8 mouse cellular contexts compared by ENCODE assay signal in genomic region chr1:180904815-180905080, GRCm38 (mm10). TPM values are rescaled to one million over a fixed set of nuclear protein-coding genes. Genes with fewer than 3 reads are reported as not detected.
DNase-seq lines count a peak whose midpoint lies in the region; ATAC-seq lines count a peak whose summit lies in the region.

No protein-coding gene starts in this region.

- 3% methylated on average over 5 of the region's 5 CpGs for WGBS in liver, embryonic 15.5 days (ENCODE audit: insufficient replicate concordance)

- peak overlapping the region; percentile 76 for H3K4me2 ChIP-seq in liver, embryonic 15.5 days

- H3K9me3 ChIP-seq in liver, embryonic 15.5 days (replicated peaks): no peaks in the 10 kb centered on the region

- H3K4me3 ChIP-seq in liver, embryonic 15.5 days (replicated peaks): peak overlapping the region; percentile 97

- H3K36me3 ChIP-seq in liver, embryonic 15.5 days (replicated peaks): peaks cover 46% of the 10 kb centered on the region

- peaks cover 77% of the 10 kb centered on the region for H3K4me1 ChIP-seq in liver, embryonic 15.5 days (replicated peaks)

- no peaks in the 10 kb centered on the region for H3K27me3 ChIP-seq in liver, embryonic 15.5 days

- peak overlapping the region; percentile 95 for H3K9ac ChIP-seq in liver, embryonic 15.5 days

- DNase-seq in embryo, embryonic 10.5 days (ENCODE audit: low spot score): peak; percentile 31
- no peak for DNase-seq in embryo, embryonic 9.5 days (ENCODE audit: extremely low spot score)
- DNase-seq in thymus, postnatal 4 days: peak; percentile 29
- DNase-seq in thymus, postnatal 36 days: no peak
- DNase-seq in cerebellum, postnatal 36 days: no peak
- no peak for DNase-seq in kidney, adult 11 months

- no peak for ATAC-seq in liver, embryonic 15.5 days (ENCODE audit: insufficient read depth)
- no peak for ATAC-seq in erythroid progenitor cell, adult 5-6 weeks (replicated peaks; ENCODE audit: low FRiP score, poor library complexity, severe bottlenecking)

- peak overlapping the region; percentile 95 for H3K27ac ChIP-seq in liver, embryonic 15.5 days (replicated peaks)

RNA-seq across cellular contexts. Expression of gene Pycr2, which starts 0.7 kb away (rescaled TPM):
- polyA plus RNA-seq in liver, embryonic 15.5 days (2015; fragmentation: Nextera tagmentation; extraction: Ambion mirVana): 93.6 and 108 TPM in 2 replicates
- total RNA-seq in erythroid progenitor cell, adult 5-6 weeks (2015; ENCODE audit: low replicate concordance): 21.3 and 42.8 TPM in 2 replicates
- 26.3 and 26.6 TPM in 2 replicates for total RNA-seq in erythroid progenitor cell, adult 5-6 weeks (2017; ENCODE audit: low replicate concordance)

RNA-seq across cellular contexts. Expression of gene Lefty2, which starts 11.8 kb away (rescaled TPM):
- not detected in 2 replicates for polyA plus RNA-seq in liver, embryonic 15.5 days (2015; fragmentation: Nextera tagmentation; extraction: Ambion mirVana)
- total RNA-seq in erythroid progenitor cell, adult 5-6 weeks (2015; ENCODE audit: low replicate concordance): not detected in 2 replicates
- not detected in 2 replicates for total RNA-seq in erythroid progenitor cell, adult 5-6 weeks (2017; ENCODE audit: low replicate concordance)

RNA-seq across cellular contexts. Expression of gene Lefty1, which starts 30.1 kb away (rescaled TPM):
- 4.8 and 5.2 TPM in 2 replicates for polyA plus RNA-seq in liver, embryonic 15.5 days (2015; fragmentation: Nextera tagmentation; extraction: Ambion mirVana)
- total RNA-seq in erythroid progenitor cell, adult 5-6 weeks (2015; ENCODE audit: low replicate concordance): 1.1 TPM in 1 of 2 replicates, not detected in the other
- total RNA-seq in erythroid progenitor cell, adult 5-6 weeks (2017; ENCODE audit: low replicate concordance): 4.6 TPM in 1 of 2 replicates, not detected in the other

RNA-seq across cellular contexts. Expression of gene Tmem63a, which starts 37.4 kb away (rescaled TPM):
- 8.0 and 9.3 TPM in 2 replicates for polyA plus RNA-seq in liver, embryonic 15.5 days (2015; fragmentation: Nextera tagmentation; extraction: Ambion mirVana)
- total RNA-seq in erythroid progenitor cell, adult 5-6 weeks (2015; ENCODE audit: low replicate concordance): 23.4 and 24.7 TPM in 2 replicates
- 18.1 and 20.2 TPM in 2 replicates for total RNA-seq in erythroid progenitor cell, adult 5-6 weeks (2017; ENCODE audit: low replicate concordance)

RNA-seq across cellular contexts. Expression of gene Sde2, which starts 53.8 kb away (rescaled TPM):
- 21.8 and 22.4 TPM in 2 replicates for polyA plus RNA-seq in liver, embryonic 15.5 days (2015; fragmentation: Nextera tagmentation; extraction: Ambion mirVana)
- 21.3 and 23.9 TPM in 2 replicates for total RNA-seq in erythroid progenitor cell, adult 5-6 weeks (2015; ENCODE audit: low replicate concordance)
- total RNA-seq in erythroid progenitor cell, adult 5-6 weeks (2017; ENCODE audit: low replicate concordance): 29.9 and 35.2 TPM in 2 replicates

Comparison
In these comparisons a context has a peak if more than half of its experiments do, and no peak if none do; other contexts are left out.
1. DNase-seq: peak in embryo, embryonic 10.5 days (single experiment) and thymus, postnatal 4 days (single experiment); none in embryo, embryonic 9.5 days (single experiment), thymus, postnatal 36 days (0 of 2), cerebellum, postnatal 36 days (0 of 2) and kidney, adult 11 months (single experiment).